Mouse (Mus musculus) limb, embryonic 11.5 days (tissue): ENCODE measurements around the gene Trafd1. TPM values are rescaled to one million over a fixed set of nuclear protein-coding genes. Genes with fewer than 3 reads are reported as not detected.
"Not testable (repeated sequence)": the region's sequence is repeated elsewhere in the genome, so short reads cannot be mapped to it uniquely, and the experiment has no call there.

ENCODE experiments used
- ATAC-seq: fragments of 200-750 bp; cut with Nextera tagmentation; 2 replicates; pipeline ENCODE4 v1.8.0; 2017; ENCODE audit warnings: low read depth; ENCODE audit not compliant: insufficient number of reproducible peaks, low FRiP score, low TSS enrichment
- DNase-seq: peaks from one replicate; pipeline ENCODE4 v3.0.0-alpha.2; 2015; ENCODE audit warnings: low spot score
- H3K27ac ChIP-seq: fragments of 300-500 bp; sonication (generic); replicated peaks from 2 replicates; pipeline ENCODE4 v1.5.1; 2014; ENCODE audit warnings: low read depth, mild to moderate bottlenecking, low read length
- H3K27me3 ChIP-seq: fragments of 300-500 bp; sonication (generic); 2 replicates; pipeline ENCODE4 v1.6.1; 2014; ENCODE audit warnings: mild to moderate bottlenecking, low read length, mixed read lengths; ENCODE audit not compliant: control insufficient read depth, insufficient read depth
- H3K36me3 ChIP-seq: fragments of 300-500 bp; sonication (generic); 2 replicates; pipeline ENCODE4 v1.6.1; 2014; ENCODE audit warnings: mild to moderate bottlenecking, low read length, moderate library complexity, mixed read lengths; ENCODE audit not compliant: control insufficient read depth, insufficient read depth
- H3K4me1 ChIP-seq: fragments of 300-500 bp; sonication (generic); 2 replicates; pipeline ENCODE4 v1.6.1; 2014; ENCODE audit warnings: low read length, mixed read lengths; ENCODE audit not compliant: control insufficient read depth, insufficient read depth
- H3K4me2 ChIP-seq: fragments of 300-500 bp; sonication (generic); 2 replicates; pipeline ENCODE4 v1.6.1; 2014; ENCODE audit warnings: low read depth, mild to moderate bottlenecking, moderate library complexity; ENCODE audit not compliant: severe bottlenecking
- H3K4me3 ChIP-seq: fragments of 300-500 bp; sonication (generic); 2 replicates; pipeline ENCODE4 v1.5.1; 2014; ENCODE audit warnings: low read depth, low read length
- H3K9ac ChIP-seq: fragments of 300-500 bp; sonication (generic); 2 replicates; pipeline ENCODE4 v1.6.1; 2014; ENCODE audit warnings: mild to moderate bottlenecking, low read length
- H3K9me3 ChIP-seq: fragments of 300-500 bp; sonication (generic); 2 replicates; pipeline ENCODE4 v1.6.1; 2016; ENCODE audit warnings: low read length; ENCODE audit not compliant: control insufficient read depth
- WGBS: fragments of 180-500 bp; shearing (Covaris S2); extraction: QIAGEN DNeasy Blood & Tissue Kit; methylation state at CpG from one replicate; pipeline ENCODE4 v1.1.7; 2014; 5-methylcytosine and 5-hydroxymethylcytosine counted together
- polyA plus RNA-seq: library from polyadenylated mRNA; unstranded; fragments of >200 nt; fragmentation: Nextera tagmentation; extraction: Ambion mirVana; gene quantifications from 2 replicates; pipeline ENCODE4 v1.2.1, GENCODE M21; 2014

The Trafd1 gene
- polyA plus RNA-seq, 1 experiment from 2014 or later, result 59.7 TPM

DNA sequence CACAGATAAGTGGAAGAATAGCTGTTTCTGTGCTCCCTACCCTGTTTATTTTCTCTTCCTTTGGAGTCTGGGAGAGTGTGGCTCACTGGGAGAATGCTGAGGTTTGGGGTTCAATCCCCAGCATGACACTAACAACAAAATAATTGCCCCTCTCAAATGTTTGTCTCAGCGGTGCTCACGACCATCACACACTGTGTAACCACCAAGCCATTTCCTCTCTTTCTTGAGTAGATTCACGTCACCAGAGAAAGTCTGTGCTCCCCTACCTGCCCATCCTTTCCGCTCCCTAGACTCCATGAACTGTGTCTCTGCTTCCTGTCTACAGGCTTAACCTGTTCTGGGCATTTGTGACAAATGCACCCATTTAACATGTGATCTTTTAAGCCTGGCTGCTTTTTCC is 50.0 kb downstream of the Trafd1 start:
- no peaks in the 10 kb centered on the region for H3K9me3 ChIP-seq
- H3K4me2 ChIP-seq, result no peak overlapping the region
- ATAC-seq (no peak), DNase-seq (no peak)
- H3K4me3 ChIP-seq, result no peak overlapping the region
- WGBS, result 87% methylated on average over 4 of the region's 4 CpGs
- no peak overlapping the region for H3K9ac ChIP-seq
- H3K4me1 ChIP-seq, result no peaks in the 10 kb centered on the region
- peaks cover 23% of the 10 kb centered on the region for H3K36me3 ChIP-seq
- H3K27me3 ChIP-seq, result no peaks in the 10 kb centered on the region
- H3K27ac ChIP-seq, result no peak overlapping the region

DNA sequence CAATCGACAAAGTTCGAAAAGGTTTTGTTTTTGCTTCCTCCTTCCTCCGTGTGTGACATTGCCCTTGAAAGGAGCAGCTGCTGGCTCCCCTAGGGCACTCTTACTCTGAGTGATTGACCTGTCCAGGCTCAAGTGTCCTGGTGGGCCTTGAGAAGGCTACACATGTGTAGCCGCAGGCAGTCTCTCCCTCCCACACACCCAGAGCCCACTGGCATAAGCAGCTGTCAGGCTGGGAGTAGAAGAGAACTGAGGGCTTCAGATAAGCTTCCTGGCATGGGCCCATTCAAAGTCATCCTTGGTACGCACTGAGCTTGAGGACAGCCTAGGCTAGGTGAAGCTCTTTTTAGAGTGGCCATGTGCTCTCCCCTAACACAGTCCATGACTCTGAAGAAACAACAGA is 51.0 kb downstream of the Trafd1 start:
- H3K4me1 ChIP-seq, result no peaks in the 10 kb centered on the region
- H3K27ac ChIP-seq, result no peak overlapping the region
- H3K36me3 ChIP-seq, result peaks cover 23% of the 10 kb centered on the region
- no peak overlapping the region for H3K4me2 ChIP-seq
- H3K4me3 ChIP-seq, result no peak overlapping the region
- no peak overlapping the region for H3K9ac ChIP-seq
- H3K9me3 ChIP-seq, result no peaks in the 10 kb centered on the region
- no peak for DNase-seq
- 90% methylated on average over 5 of the region's 5 CpGs for WGBS
- ATAC-seq, result no peak
- H3K27me3 ChIP-seq, result no peaks in the 10 kb centered on the region

GRCm38 (mm10) chr5:121333976-121334375 is 51.5 kb downstream of the Trafd1 start:
- 93% methylated on average over 9 of the region's 9 CpGs for WGBS
- H3K9ac ChIP-seq, result no peak overlapping the region
- ATAC-seq, result no peak

DNA sequence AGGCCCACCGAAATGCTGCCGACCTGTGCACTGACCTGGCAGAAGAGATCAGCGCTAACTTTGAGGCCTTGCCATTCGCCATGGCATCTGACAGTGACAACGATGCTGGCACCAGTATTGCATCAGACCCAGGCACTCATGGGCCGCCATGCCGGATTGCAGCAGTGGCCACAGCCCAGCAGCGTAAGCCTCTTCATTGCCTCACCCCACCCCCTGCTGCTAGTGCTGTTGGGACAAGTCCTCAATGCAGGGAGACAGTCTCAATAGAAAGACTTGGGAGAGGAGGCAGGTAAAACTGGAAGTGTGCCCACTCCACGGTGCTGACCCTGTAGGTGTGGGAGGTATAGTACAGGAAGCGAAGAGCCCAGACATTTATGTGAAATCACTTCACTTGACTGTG is 53.7 kb downstream of the Trafd1 start:
- 95% methylated on average over 10 of the region's 10 CpGs for WGBS
- no peaks in the 10 kb centered on the region for H3K27me3 ChIP-seq
- peaks cover 27% of the 10 kb centered on the region for H3K36me3 ChIP-seq

More at GRCm38 (mm10) chr5:121333976-121334375, 51.5 kb downstream of the Trafd1 start:
- Histone ChIP-seq H3K9me3 (no peaks in the 10 kb centered on the region), H3K4me3 (no peak overlapping the region), H3K4me2 (no peak overlapping the region), H3K27me3 (no peaks in the 10 kb centered on the region), H3K36me3 (peaks cover 23% of the 10 kb centered on the region), H3K4me1 (no peaks in the 10 kb centered on the region), H3K27ac (no peak overlapping the region)
- no peak for DNase-seq

DNA sequence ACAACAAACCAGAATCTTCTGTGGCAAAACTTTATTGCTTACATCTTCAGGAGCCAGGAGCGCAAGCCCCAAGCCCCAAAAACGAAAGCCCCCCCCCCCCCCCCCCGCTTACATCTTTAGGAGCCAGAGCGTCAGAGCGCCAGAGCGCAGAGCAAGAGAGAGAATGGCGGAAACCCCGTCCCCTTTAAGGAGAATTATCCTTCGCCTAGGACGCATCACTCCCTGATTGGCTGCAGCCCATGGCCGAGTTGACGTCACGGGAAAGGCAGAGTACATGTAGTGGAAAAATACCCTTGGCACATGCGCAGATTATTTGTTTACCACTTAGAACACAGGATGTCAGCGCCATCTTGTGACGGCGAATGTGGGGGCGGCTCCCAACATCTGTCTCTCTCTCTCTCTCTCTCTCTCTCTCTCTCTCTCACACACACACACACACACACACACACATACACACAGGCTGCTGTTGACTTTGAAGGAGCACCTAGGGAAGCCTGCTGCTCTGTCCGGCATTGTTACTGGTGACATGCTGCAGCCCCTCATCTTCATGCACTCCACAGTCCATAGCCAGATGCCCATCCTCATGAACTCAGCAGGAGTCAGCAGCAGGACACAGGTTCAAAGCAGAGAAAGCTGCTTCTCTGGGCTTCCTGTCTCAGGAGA is 55.1 kb downstream of the Trafd1 start:
- 0 out of 2 replicates have a peak, but pooled peaks have one; percentile 51 for ATAC-seq
- H3K27ac ChIP-seq, H3K9me3 ChIP-seq, H3K4me1 ChIP-seq, H3K4me3 ChIP-seq, H3K27me3 ChIP-seq: not testable (repeated sequence)
- DNase-seq, result peak; percentile 28
- Histone ChIP-seq H3K36me3 (peaks cover 27% of the 10 kb centered on the region), H3K4me2 (peak overlapping the region; percentile 24; the same call in 1 of the 2 replicates), H3K9ac (peak overlapping the region; percentile 23; the same call in 1 of the 2 replicates)
- 84% methylated on average over 7 of the region's 19 CpGs for WGBS

More for the DNA sequence above, 53.7 kb downstream of the Trafd1 start:
- no peak overlapping the region for H3K4me3 ChIP-seq
- DNase-seq (no peak), ATAC-seq (no peak)
- H3K9ac ChIP-seq, result no peak overlapping the region
- H3K4me2 ChIP-seq, result no peak overlapping the region
- H3K27ac ChIP-seq, result no peak overlapping the region
- no peaks in the 10 kb centered on the region for H3K9me3 ChIP-seq
- no peaks in the 10 kb centered on the region for H3K4me1 ChIP-seq

GRCm38 (mm10) chr5:121329333-121330058 is 55.9 kb downstream of the Trafd1 start:
- Histone ChIP-seq H3K9ac (no peak overlapping the region), H3K27ac (no peak overlapping the region)

DNA sequence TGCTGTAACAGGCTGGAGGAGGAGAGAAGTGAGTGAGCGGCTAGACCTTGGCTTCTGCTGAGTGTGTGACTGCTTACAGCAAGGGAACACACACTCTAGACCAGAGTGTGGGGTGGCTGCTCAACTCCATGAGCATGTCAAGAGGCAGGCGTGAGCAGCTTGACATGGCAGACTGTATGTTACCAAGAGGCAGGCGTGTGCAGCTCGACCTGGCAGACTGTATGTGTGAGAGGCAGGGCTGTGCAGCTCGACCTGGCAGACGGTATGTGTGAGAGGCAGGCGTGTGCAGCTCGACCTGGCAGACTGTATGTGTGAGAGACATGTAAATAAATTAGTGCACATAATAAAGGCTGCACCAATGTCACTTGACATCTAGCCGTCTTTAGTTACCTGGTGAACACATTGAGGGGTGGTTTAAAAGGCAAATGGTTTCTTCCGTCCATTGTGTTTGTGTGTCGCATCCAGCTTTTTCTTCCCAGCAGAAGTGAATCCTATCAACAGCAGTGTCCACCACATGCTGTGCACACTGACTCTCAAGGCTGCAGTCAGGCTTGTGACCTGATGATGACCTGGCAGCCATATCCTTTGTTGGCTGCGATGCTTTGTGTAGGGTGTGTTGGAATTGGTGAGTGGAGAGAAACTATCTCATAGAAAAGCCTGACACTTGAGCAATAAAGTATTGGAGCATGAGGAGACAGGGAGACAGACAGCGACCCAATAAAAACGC is 59.2 kb downstream of the Trafd1 start:
- H3K4me2 ChIP-seq, result no peak overlapping the region

More at GRCm38 (mm10) chr5:121329333-121330058, 55.9 kb downstream of the Trafd1 start:
- H3K36me3 ChIP-seq, result peaks cover 21% of the 10 kb centered on the region
- H3K9me3 ChIP-seq, result no peaks in the 10 kb centered on the region
- no peaks in the 10 kb centered on the region for H3K27me3 ChIP-seq
- no peak for DNase-seq
- no peaks in the 10 kb centered on the region for H3K4me1 ChIP-seq
- peak overlapping the region; percentile 24; the same call in 1 of the 2 replicates for H3K4me2 ChIP-seq
- WGBS, result 87% methylated on average over 11 of the region's 11 CpGs
- no peak for ATAC-seq
- H3K4me3 ChIP-seq, result peak overlapping the region; percentile 20

More for the DNA sequence above, 59.2 kb downstream of the Trafd1 start:
- no peak overlapping the region for H3K4me3 ChIP-seq
- no peaks in the 10 kb centered on the region for H3K4me1 ChIP-seq
- H3K9ac ChIP-seq, result no peak overlapping the region
- ATAC-seq (no peak), DNase-seq (no peak)
- no peaks in the 10 kb centered on the region for H3K27me3 ChIP-seq
- H3K9me3 ChIP-seq, result no peaks in the 10 kb centered on the region
- no peak overlapping the region for H3K27ac ChIP-seq
- H3K36me3 ChIP-seq, result peaks cover 30% of the 10 kb centered on the region
- WGBS, result 91% methylated on average over 14 of the region's 14 CpGs
